Mouse (Mus musculus): ENCODE results near the gene 4930518I15Rik. TPM values are rescaled to one million over a fixed set of nuclear protein-coding genes. Genes with fewer than 3 reads are reported as not detected.
"Not testable (repeated sequence)": the region's sequence is repeated elsewhere in the genome, so short reads cannot be mapped to it uniquely, and the experiment has no call there.

The 4930518I15Rik gene
- under 1 TPM; 0.50 to 0.55 TPM for total RNA-seq (2021)
- long read RNA-seq, experiment 1, partial matches to known transcripts, result 0 of 1 reads
- long read RNA-seq, experiment 1, other reads (novel, unspliced or antisense), result 0 of 1 reads
- long read RNA-seq, experiment 2, partial matches to known transcripts, result 0 of 1 reads
- long read RNA-seq, experiment 2, other reads (novel, unspliced or antisense), result 0 of 1 reads

- DNase-seq (ENCODE audit: low spot score), result no peak
Measured at GRCm38 (mm10) chr2:156857835-156858234, at the start of gene 4930518I15Rik. Gene 4930518I15Rik (minus strand): TSS chr2:156857946.

GRCm38 (mm10) chr2:156905931-156906330 is 48.2 kb upstream of the 4930518I15Rik start:
- not testable (repeated sequence) for DNase-seq (ENCODE audit: low spot score)

GRCm38 (mm10) chr2:156904976-156905717 is 47.4 kb upstream of the 4930518I15Rik start:
- peak; percentile 72 for DNase-seq (ENCODE audit: low spot score)

- DNase-seq (ENCODE audit: low spot score), result no peak
Measured at GRCm38 (mm10) chr2:156903367-156903766, 45.6 kb upstream of the 4930518I15Rik start.

- DNase-seq (ENCODE audit: low spot score), result not testable (repeated sequence)
Measured at GRCm38 (mm10) chr2:156902411-156902810, 44.7 kb upstream of the 4930518I15Rik start.

- no peak for DNase-seq (ENCODE audit: low spot score)
Measured at GRCm38 (mm10) chr2:156901883-156902282, 44.1 kb upstream of the 4930518I15Rik start.

GRCm38 (mm10) chr2:156901344-156901743 is 43.6 kb upstream of the 4930518I15Rik start:
- DNase-seq (ENCODE audit: low spot score), result no peak

- DNase-seq (ENCODE audit: low spot score), result no peak
Measured at GRCm38 (mm10) chr2:156899184-156899583, 41.4 kb upstream of the 4930518I15Rik start.

- DNase-seq (ENCODE audit: low spot score), result no peak
Measured at GRCm38 (mm10) chr2:156898374-156898773, 40.6 kb upstream of the 4930518I15Rik start.

- DNase-seq (ENCODE audit: low spot score), result no peak
Measured at GRCm38 (mm10) chr2:156897034-156897433, 39.3 kb upstream of the 4930518I15Rik start.

- DNase-seq (ENCODE audit: low spot score), result no peak
Measured at GRCm38 (mm10) chr2:156896384-156896914, 38.7 kb upstream of the 4930518I15Rik start.

GRCm38 (mm10) chr2:156894496-156895265 is 36.9 kb upstream of the 4930518I15Rik start:
- DNase-seq (ENCODE audit: low spot score), result no peak

- no peak for DNase-seq (ENCODE audit: low spot score)
Measured at GRCm38 (mm10) chr2:156892821-156893220, 35.1 kb upstream of the 4930518I15Rik start.

- no peak for DNase-seq (ENCODE audit: low spot score)
Measured at GRCm38 (mm10) chr2:156892240-156892639, 34.5 kb upstream of the 4930518I15Rik start.

GRCm38 (mm10) chr2:156888490-156888889 is 30.7 kb upstream of the 4930518I15Rik start:
- DNase-seq (ENCODE audit: low spot score), result no peak

GRCm38 (mm10) chr2:156887017-156887416 is 29.3 kb upstream of the 4930518I15Rik start, which contains the start of gene Sla2:
Gene Sla2 (minus strand): TSS chr2:156887192.
- DNase-seq (ENCODE audit: low spot score), result no peak

GRCm38 (mm10) chr2:156886084-156886631 is 28.4 kb upstream of the 4930518I15Rik start:
- no peak for DNase-seq (ENCODE audit: low spot score)

- DNase-seq (ENCODE audit: low spot score), result not testable (repeated sequence)
Measured at GRCm38 (mm10) chr2:156885666-156886065, 27.9 kb upstream of the 4930518I15Rik start.

GRCm38 (mm10) chr2:156884396-156885211 is 26.9 kb upstream of the 4930518I15Rik start:
- no peak for DNase-seq (ENCODE audit: low spot score)

GRCm38 (mm10) chr2:156882431-156883001 is 24.8 kb upstream of the 4930518I15Rik start:
- DNase-seq (ENCODE audit: low spot score), result no peak
